Mouse (Mus musculus): ENCODE measurements around the gene Slc8b1.

DNA sequence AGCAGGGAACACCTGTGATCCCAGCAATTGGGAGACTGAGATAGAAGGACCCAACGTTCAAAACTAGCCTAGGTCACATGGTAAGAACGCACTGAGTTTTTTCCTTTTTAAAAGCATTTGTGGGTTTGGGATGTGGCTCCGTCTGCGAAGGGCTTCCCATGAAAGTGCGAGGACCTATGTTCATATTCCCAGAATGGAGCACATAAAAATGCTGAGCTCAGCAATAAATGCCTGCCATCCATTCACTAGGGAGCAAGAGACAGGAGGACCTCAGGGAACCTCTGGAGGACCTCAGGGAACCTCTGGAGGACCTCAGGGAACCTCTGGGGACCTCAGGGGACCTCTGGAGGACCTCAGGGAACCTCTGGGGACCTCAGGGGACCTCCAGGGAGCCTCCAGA lies 33.0 kb upstream of the Slc8b1 start:
- TF ChIP-seq CTCF (conservative IDR thresholded peaks at IDR 0.05; ENCODE audit: insufficient read depth, insufficient read length, low read depth, low read length) (no peak), POLR2A (IDR thresholded peaks at IDR 0.05; ENCODE audit: low read depth, low read length) (no peak)

Measured in kidney, adult 2 months (tissue).